Mouse (Mus musculus): ENCODE measurements around the gene Zfp825. TPM values are rescaled to one million over a fixed set of nuclear protein-coding genes. Genes with fewer than 3 reads are reported as not detected.
"Not testable (repeated sequence)": the region's sequence is repeated elsewhere in the genome, so short reads cannot be mapped to it uniquely, and the experiment has no call there.

Gene Zfp825
- total RNA-seq (2021), result 1 to 10 TPM; 6.8 to 7.4 TPM
- long read RNA-seq, experiment 1, partial matches to known transcripts, result 0 of 3 reads
- long read RNA-seq, experiment 1, other reads (novel, unspliced or antisense), result 1 of 3 reads
- long read RNA-seq, experiment 2, transcript Zfp825-203 (5 exons, 1,549 nt), result major isoform, 7 of 10 reads
- long read RNA-seq, experiment 2, partial matches to known transcripts, result 0 of 10 reads
- long read RNA-seq, experiment 2, other reads (novel, unspliced or antisense), result 2 of 10 reads

GRCm38 (mm10) chr13:74493911-74494679, at the start of gene Zfp825:
Zfp825 (minus strand) TSS chr13:74493992.
- DNase-seq, result peak; percentile 49

GRCm38 (mm10) chr13:74535418-74535817, 41.6 kb upstream of the Zfp825 start:
- not testable (repeated sequence) for DNase-seq

DNA sequence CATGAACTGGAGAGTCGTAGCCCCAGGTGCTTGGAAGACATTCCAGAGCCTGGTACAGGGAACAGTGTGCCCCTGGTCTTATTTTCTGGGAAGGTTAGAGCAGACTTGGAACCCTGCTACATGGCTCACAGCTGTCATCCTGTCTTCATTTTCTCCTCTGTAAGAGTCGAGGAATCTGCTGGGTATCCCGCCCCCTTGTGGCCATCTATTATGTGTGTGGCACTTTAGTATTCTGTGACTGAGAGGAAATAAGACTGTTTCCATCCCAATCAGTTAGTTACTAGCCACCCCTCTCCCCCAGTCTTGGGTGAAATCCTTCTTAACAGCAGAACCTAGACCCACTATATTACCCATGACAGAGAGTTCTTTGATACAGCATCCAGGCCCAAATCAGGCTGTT, 41.1 kb upstream of the Zfp825 start:
- DNase-seq, result peak; percentile 54

DNA sequence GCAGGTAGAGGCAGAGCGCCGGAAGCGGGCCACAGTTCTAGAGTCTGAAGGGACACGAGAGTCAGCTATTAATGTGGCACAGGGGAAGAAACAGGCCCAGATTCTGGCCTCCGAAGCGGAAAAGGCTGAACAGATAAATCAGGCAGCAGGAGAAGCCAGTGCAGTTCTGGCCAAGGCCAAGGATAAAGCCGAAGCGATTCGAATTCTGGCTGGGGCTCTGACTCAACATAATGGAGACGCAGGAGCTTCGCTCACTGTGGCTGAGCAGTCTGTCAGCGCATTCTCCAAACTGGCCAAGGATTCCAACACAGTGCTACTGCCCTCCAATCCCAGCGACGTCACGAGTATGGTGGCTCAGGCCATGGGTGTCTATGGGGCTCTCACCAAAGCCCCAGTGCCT, 40.3 kb upstream of the Zfp825 start:
- no peak for DNase-seq

DNA sequence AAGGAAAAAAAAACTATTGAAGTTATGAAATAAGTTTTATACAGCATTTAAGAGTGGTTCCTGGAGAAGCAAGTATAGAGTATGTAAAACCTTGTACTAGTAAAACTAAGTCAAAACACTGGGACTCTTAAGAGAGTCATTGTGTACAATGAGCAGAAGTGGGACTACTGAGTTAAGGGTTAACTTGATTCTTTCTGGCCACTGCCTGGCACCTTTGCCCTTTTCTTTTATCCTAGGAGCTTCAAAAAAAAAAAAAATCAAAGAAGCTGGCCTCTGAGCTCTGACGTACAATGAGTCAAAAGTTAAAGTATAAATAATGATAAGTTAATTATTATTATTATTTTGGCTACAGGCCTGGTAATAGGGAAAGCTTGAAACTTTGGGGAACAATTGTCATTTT, 37.5 kb upstream of the Zfp825 start:
- not testable (repeated sequence) for DNase-seq

DNA sequence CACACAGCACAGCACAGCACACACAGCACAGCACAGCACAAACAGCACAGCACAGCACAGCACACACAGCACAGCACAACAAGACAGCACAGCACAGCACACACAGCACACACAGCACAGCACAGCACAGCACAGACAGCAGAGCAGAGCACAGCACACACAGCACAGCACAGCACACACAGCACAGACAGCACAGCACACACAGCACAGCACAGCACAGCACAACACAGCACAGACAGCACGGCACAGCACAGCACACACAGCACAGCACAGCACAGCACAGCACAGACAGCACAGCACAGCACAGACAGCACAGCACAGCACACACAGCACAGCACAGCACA, 35.6 kb upstream of the Zfp825 start:
- not testable (repeated sequence) for DNase-seq

DNA sequence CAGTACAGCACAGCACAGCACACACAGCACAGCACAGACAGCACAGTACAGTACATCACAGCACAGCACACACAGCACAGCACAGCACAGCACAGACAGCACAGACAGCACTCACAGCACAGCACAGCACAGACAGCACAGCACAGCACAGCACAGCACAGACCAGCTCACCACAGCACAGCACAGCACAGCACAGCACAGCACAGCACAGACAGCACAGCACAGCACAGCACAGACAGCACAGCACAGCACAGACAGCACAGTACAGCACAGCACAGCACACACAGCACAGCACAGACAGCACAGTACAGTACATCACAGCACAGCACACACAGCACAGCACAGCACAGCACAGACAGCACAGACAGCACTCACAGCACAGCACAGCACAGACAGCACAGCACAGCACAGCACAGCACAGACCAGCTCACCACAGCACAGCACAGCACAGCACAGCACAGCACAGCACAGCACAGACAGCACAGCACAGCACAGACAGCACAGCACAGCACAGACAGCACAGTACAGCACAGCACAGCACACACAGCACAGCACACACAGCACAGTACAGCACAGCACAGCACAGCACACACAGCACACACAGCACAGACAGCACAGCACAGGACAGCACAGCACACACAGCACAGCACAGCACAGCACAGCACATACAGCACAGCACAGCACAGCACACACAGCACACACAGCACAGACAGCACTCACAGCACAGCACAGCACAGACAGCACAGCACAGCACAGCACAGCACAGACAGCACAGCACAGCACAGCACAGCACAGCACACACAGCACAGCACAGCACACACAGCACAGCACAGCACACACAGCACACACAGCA, 35.0 kb upstream of the Zfp825 start:
- not testable (repeated sequence) for DNase-seq

- peak; percentile 58 for DNase-seq
Observed at GRCm38 (mm10) chr13:74522481-74523237, 28.9 kb upstream of the Zfp825 start.

- DNase-seq, result not testable (repeated sequence)
Observed at GRCm38 (mm10) chr13:74522141-74522480, 28.3 kb upstream of the Zfp825 start.

- DNase-seq, result not testable (repeated sequence)
Observed at GRCm38 (mm10) chr13:74507981-74508380, 14.2 kb upstream of the Zfp825 start.

GRCm38 (mm10) chr13:74502851-74503250, 9.1 kb upstream of the Zfp825 start:
- not testable (repeated sequence) for DNase-seq

DNA sequence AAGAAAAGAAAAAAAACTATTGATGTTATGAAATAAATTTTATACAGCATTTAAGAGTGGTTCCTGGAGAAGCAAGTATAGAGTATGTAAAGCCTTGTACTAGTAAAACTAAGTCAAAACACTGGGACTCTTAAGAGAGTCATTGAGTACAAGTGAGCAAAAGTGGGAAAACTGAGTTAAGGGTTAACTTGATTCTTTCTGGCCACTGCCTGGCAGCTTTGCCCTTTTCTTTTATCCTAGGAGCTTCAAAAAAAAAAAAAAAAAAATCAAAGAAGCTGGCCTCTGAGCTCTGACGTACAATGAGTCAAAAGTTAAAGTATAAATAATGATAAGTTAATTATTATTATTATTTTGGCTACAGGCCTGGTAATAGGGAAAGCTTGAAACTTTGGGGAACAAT, 5.9 kb upstream of the Zfp825 start:
- DNase-seq, result not testable (repeated sequence)

DNA sequence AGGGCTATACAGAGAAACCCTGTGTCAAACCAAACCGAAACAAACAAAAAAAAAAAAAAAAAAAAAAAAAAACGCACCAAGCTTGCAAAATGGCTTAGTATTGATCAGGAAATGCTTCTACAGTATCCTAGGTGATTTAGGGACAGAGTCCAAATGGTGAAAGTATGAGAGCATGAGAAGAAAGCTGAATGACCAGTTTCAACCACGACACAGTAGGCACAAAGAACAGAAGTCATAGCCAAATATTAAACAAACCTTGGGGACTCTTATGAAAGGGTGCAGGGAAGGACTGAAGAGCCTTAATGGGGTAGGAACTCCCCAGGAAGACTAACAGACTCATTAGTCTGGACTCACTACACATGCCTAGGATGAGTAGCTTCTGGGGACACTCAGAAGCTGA, 9.5 kb downstream of the Zfp825 start:
- DNase-seq, result not testable (repeated sequence)

DNA sequence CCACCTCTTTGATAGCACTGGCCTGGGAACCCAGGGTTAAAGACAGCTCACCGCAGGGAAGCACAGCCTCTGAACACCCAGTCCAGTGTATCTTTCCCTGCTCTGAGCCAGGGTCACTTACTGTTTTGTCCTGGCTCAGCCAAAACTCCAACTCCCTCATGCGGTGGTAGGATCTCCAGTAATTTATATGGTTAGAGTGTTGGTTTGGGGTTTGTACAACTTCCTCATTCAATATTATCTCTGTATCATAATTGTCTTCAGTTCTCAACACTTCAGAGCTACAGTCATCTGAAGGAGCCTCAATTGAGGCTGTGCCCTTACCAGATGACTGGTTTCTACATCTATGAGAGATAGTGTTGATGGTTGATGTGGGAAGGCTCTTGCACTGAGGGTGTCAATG, 22.3 kb downstream of the Zfp825 start:
- not testable (repeated sequence) for DNase-seq

GRCm38 (mm10) chr13:74462699-74463385, 30.9 kb downstream of the Zfp825 start:
- DNase-seq, result peak; percentile 78

DNA sequence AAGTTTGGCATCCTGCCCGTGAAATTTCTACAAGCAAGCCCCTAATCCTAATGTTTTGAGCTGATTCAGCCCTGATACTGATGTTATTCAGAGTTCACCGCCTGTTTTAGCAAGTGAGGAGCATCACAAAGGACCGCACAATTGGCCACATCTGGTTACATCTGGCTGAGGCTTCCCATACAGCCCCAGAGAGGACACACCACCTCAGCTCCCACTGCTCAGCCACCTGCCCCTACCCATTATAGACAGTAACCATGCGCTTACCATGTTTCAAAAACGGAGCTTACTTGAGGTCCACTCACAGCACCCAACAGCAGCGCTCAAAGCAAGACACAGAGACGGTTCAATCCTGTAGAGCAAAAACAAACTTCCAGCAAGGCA, 31.5 kb downstream of the Zfp825 start:
- DNase-seq, result not testable (repeated sequence)

DNA sequence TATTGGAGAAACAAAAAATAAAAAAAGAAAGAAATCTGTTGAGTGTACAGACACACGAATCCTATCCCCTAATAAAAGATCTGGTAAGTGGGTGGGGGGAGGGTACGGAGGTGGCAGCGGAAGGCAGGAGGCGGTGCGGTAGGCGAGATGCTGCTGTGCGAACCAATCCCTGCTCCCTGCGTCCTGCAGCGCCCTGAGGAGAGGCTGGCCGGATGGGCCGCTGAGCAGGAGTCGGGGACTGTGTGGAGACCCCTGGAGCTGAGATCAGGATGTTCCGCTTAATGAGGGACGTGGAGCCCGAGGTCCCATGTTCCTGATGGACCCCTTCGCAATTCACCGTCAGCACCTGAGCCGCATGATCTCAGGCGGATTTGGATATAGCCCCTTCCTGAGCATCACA, 53.9 kb downstream of the Zfp825 start:
- DNase-seq, result no peak
